Comparison of ENCODE assay signal across 8 mouse cellular contexts in the genomic region with DNA sequence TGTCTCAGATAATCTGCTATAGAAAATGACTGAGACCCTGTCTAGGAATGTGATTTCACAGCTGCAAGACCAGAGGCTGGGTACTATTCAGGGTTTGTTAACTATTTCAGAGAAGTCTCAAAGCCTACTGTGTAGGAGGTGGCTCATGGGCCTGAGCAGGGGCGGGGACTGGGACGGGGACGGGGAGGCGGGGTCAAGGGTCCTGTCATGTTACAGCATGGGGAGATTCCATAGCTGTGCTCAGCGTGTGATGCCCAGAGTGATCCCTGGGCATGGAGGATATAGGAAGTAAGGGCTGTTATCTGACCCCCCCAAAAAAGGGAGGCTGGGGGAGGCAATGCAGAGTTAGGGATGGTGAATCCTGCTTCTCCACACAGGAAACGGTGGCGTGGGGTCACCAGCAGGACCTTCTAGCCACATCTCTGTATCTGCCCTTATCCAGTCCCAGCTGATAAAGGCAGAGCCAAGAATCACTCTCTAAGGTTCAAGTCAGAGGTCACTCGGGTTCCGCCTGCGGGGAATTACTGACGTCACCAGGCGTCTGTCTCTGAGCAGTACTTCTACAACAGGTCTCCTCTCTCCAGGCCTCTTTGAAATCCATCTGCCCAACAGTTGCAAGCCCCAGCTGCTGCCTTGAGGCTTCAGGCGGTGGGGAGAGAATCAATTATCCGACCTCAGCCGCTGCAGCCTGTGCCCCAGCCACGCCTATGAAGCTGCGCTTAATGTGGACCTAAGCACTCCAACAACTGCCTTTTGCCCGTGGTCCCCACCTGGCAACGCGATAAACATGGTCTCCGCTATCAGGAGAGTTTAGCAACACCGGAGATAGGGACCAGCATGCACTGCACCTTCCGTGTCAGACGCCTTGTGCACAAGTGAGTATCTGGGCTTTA. TPM values are rescaled to one million over a fixed set of nuclear protein-coding genes. Genes with fewer than 3 reads are reported as not detected.
DNase-seq lines count a peak whose midpoint lies in the region; ATAC-seq lines count a peak whose summit lies in the region.

No protein-coding gene starts in this region.

- no peaks in the 10 kb centered on the region for H3K27me3 ChIP-seq in intestine, embryonic 15.5 days (replicated peaks)
- H3K27me3 ChIP-seq in liver, embryonic 16.5 days (ENCODE audit: control insufficient read depth, insufficient read depth, low read depth, low read length): no peaks in the 10 kb centered on the region
- H3K27me3 ChIP-seq in stomach, embryonic 16.5 days (ENCODE audit: control insufficient read depth, insufficient read depth, low read length): no peaks in the 10 kb centered on the region

- ATAC-seq in intestine, embryonic 15.5 days: peak; percentile 82
- peak; percentile 8; the same call in 1 of the 2 replicates for ATAC-seq in liver, embryonic 16.5 days (ENCODE audit: low read depth)
- peak; percentile 72 for ATAC-seq in stomach, embryonic 16.5 days (ENCODE audit: insufficient read depth, low FRiP score)

- H3K36me3 ChIP-seq in intestine, embryonic 15.5 days: no peaks in the 10 kb centered on the region
- H3K36me3 ChIP-seq in liver, embryonic 16.5 days (ENCODE audit: control insufficient read depth, insufficient read depth): no peaks in the 10 kb centered on the region
- H3K36me3 ChIP-seq in stomach, embryonic 16.5 days (ENCODE audit: control insufficient read depth, insufficient read depth, low read length): no peaks in the 10 kb centered on the region

- H3K4me2 ChIP-seq in intestine, embryonic 15.5 days (replicated peaks): peak overlapping the region; percentile 54
- peak overlapping the region; percentile 41 for H3K4me2 ChIP-seq in liver, embryonic 16.5 days (ENCODE audit: low read depth, low read length)
- peak overlapping the region; percentile 42 for H3K4me2 ChIP-seq in stomach, embryonic 16.5 days (ENCODE audit: low read depth, low read length)

- peak overlapping the region; percentile 9; the same call in 1 of the 2 replicates for H3K9ac ChIP-seq in intestine, embryonic 15.5 days
- peak overlapping the region; percentile 30; the same call in 1 of the 2 replicates for H3K9ac ChIP-seq in liver, embryonic 16.5 days (ENCODE audit: low read depth, low read length)
- H3K9ac ChIP-seq in stomach, embryonic 16.5 days (ENCODE audit: low read length): peak overlapping the region; percentile 52; the same call in 1 of the 2 replicates

- H3K9me3 ChIP-seq in intestine, embryonic 15.5 days: no peaks in the 10 kb centered on the region
- H3K9me3 ChIP-seq in liver, embryonic 16.5 days (replicated peaks; ENCODE audit: control insufficient read depth, low read length): no peaks in the 10 kb centered on the region
- no peaks in the 10 kb centered on the region for H3K9me3 ChIP-seq in stomach, embryonic 16.5 days (replicated peaks; ENCODE audit: control insufficient read depth, low read length)

- peak overlapping the region; percentile 6; the same call in 1 of the 2 replicates for H3K4me3 ChIP-seq in intestine, embryonic 15.5 days (replicated peaks)
- peak overlapping the region; percentile 22 for H3K4me3 ChIP-seq in liver, embryonic 16.5 days (ENCODE audit: low read depth, low read length)
- H3K4me3 ChIP-seq in stomach, embryonic 16.5 days (replicated peaks; ENCODE audit: low read length): peak overlapping the region; percentile 5

- peaks cover 28% of the 10 kb centered on the region for H3K4me1 ChIP-seq in intestine, embryonic 15.5 days (replicated peaks)
- H3K4me1 ChIP-seq in liver, embryonic 16.5 days (ENCODE audit: control insufficient read depth, low read depth, low read length): peaks cover 37% of the 10 kb centered on the region
- peaks cover 26% of the 10 kb centered on the region for H3K4me1 ChIP-seq in stomach, embryonic 16.5 days (ENCODE audit: control insufficient read depth, insufficient read depth, low read length)

- peak overlapping the region; percentile 73 for H3K27ac ChIP-seq in intestine, embryonic 15.5 days
- peak overlapping the region; percentile 32; the same call in 1 of the 2 replicates for H3K27ac ChIP-seq in liver, embryonic 16.5 days (ENCODE audit: low read length)
- peak overlapping the region; percentile 55 for H3K27ac ChIP-seq in stomach, embryonic 16.5 days (ENCODE audit: low read length)

- 20% methylated on average over 24 of the region's 24 CpGs for WGBS in intestine, embryonic 15.5 days
- 31% methylated on average over 24 of the region's 24 CpGs for WGBS in liver, embryonic 16.5 days (ENCODE audit: insufficient replicate concordance)
- 18% methylated on average over 24 of the region's 24 CpGs for WGBS in stomach, embryonic 16.5 days

- peak; percentile 30 to 64 for DNase-seq in adrenal gland, adult (ENCODE audit: inconsistent age in 2 of 2, low spot score in 1 of 2)
- no peak for DNase-seq in adrenal gland, postnatal 4 days (ENCODE audit: low spot score in 2 of 2)
- peak; percentile 87 for DNase-seq in embryo, embryonic 10.5 days (ENCODE audit: low spot score)
- DNase-seq in ovary, postnatal 14 days (ENCODE audit: low spot score): no peak
- no peak for DNase-seq in spleen, adult 12 weeks (ENCODE audit: low spot score)

RNA-seq across cellular contexts. Expression of a gene that starts 33.9 kb away (rescaled TPM):
- total RNA-seq in adrenal gland, postnatal 4 days (2021): 10 to 100 TPM; 37.6 to 44.5 TPM
- 23.5 and 26.0 TPM in 2 replicates for polyA plus RNA-seq in intestine, embryonic 15.5 days (2015; fragmentation: Nextera tagmentation; extraction: Ambion mirVana)
- 12.1 and 13.3 TPM in 2 replicates for polyA plus RNA-seq in liver, embryonic 16.5 days (2015; fragmentation: Nextera tagmentation; extraction: Ambion mirVana)
- 21.3 and 22.0 TPM in 2 replicates for polyA plus RNA-seq in stomach, embryonic 16.5 days (2015; fragmentation: Nextera tagmentation; extraction: Ambion mirVana)

Comparison
In these comparisons a context has a peak if more than half of its experiments do, and no peak if none do; other contexts are left out.
1. DNase-seq: peak in adrenal gland, adult (2 of 2) and embryo, embryonic 10.5 days (single experiment); none in adrenal gland, postnatal 4 days (0 of 2), ovary, postnatal 14 days (single experiment) and spleen, adult 12 weeks (single experiment).
2. ATAC-seq: peak in every context shown above with its lines; median percentile 82 in intestine, embryonic 15.5 days; 72 in stomach, embryonic 16.5 days; 8 in liver, embryonic 16.5 days.
3. Peak in every context shown above with its lines, with median percentiles within 50 percentile points of each other: H3K27ac ChIP-seq, H3K4me2 ChIP-seq, H3K4me3 ChIP-seq and H3K9ac ChIP-seq.